Comparison of ENCODE assay signal across 14 mouse cellular contexts in genomic region chr1:187077352-187077751, GRCm38 (mm10).
A peak's percentile ranks its signal among the peaks of the same experiment; 100 is the strongest.
DNase-seq lines count a peak whose midpoint lies in the region; ATAC-seq and TF ChIP-seq lines count a peak whose summit lies in the region.
"Had no signal": no experiment of that assay in that cellular context is flagged by ENCODE, and none has a peak within 500 bp of the region (broad histone marks: within the 10 kb centered on the region; RNA-seq: fewer than 3 reads in every experiment).

No protein-coding gene starts in this region.

- peak overlapping the region; percentile 62; the same call in 1 of the 2 replicates for H3K27ac ChIP-seq in forebrain, embryonic 10.5 days
- H3K27ac ChIP-seq in forebrain, postnatal 0 days (ENCODE audit: low read depth, low read length), result no peak overlapping the region
- no peak overlapping the region for H3K27ac ChIP-seq in midbrain, embryonic 12.5 days (replicated peaks)
- H3K27ac ChIP-seq in midbrain, embryonic 15.5 days, result no peak overlapping the region
- H3K27ac ChIP-seq in hindbrain, postnatal 0 days, result no peak overlapping the region
- H3K27ac ChIP-seq: heart, embryonic 15.5 days had no signal

- WGBS in forebrain, embryonic 10.5 days, result 41% methylated on average over 9 of the region's 9 CpGs
- 22% methylated on average over 9 of the region's 9 CpGs for WGBS in forebrain, postnatal 0 days
- WGBS in midbrain, embryonic 12.5 days, result 48% methylated on average over 9 of the region's 9 CpGs
- WGBS in midbrain, embryonic 15.5 days, result 49% methylated on average over 9 of the region's 9 CpGs
- 32% methylated on average over 9 of the region's 9 CpGs for WGBS in hindbrain, postnatal 0 days

- TF ChIP-seq CTCF in forebrain, postnatal 0 days (IDR thresholded peaks at IDR 0.05; ENCODE audit: low read depth), result no peak
- TF ChIP-seq CTCF in hindbrain, postnatal 0 days (IDR thresholded peaks at IDR 0.05; ENCODE audit: low read depth), result no peak

- H3K9ac ChIP-seq in forebrain, postnatal 0 days, result no peak overlapping the region
- H3K9ac ChIP-seq in midbrain, embryonic 12.5 days (replicated peaks), result no peak overlapping the region
- no peak overlapping the region for H3K9ac ChIP-seq in midbrain, embryonic 15.5 days
- H3K9ac ChIP-seq in hindbrain, postnatal 0 days (replicated peaks; ENCODE audit: low read length), result no peak overlapping the region
- H3K9ac ChIP-seq: heart, embryonic 15.5 days had no signal

- no peak overlapping the region for H3K4me2 ChIP-seq in forebrain, postnatal 0 days (ENCODE audit: low read depth)
- no peak overlapping the region for H3K4me2 ChIP-seq in midbrain, embryonic 12.5 days (replicated peaks)
- no peak overlapping the region for H3K4me2 ChIP-seq in midbrain, embryonic 15.5 days
- no peak overlapping the region for H3K4me2 ChIP-seq in hindbrain, postnatal 0 days (ENCODE audit: low read depth, low read length)
- H3K4me2 ChIP-seq: heart, embryonic 15.5 days had no signal

- H3K9me3 ChIP-seq in forebrain, embryonic 10.5 days, result peaks cover 5% of the 10 kb centered on the region
- no peaks in the 10 kb centered on the region for H3K9me3 ChIP-seq in forebrain, postnatal 0 days (ENCODE audit: low read length)
- H3K9me3 ChIP-seq in midbrain, embryonic 12.5 days, result no peaks in the 10 kb centered on the region
- H3K9me3 ChIP-seq in midbrain, embryonic 15.5 days, result no peaks in the 10 kb centered on the region
- H3K9me3 ChIP-seq in hindbrain, postnatal 0 days (ENCODE audit: low read length), result no peaks in the 10 kb centered on the region
- H3K9me3 ChIP-seq: heart, embryonic 15.5 days had no signal

- no peaks in the 10 kb centered on the region for H3K27me3 ChIP-seq in forebrain, embryonic 10.5 days (ENCODE audit: poor library complexity, severe bottlenecking)
- no peaks in the 10 kb centered on the region for H3K27me3 ChIP-seq in forebrain, postnatal 0 days (ENCODE audit: insufficient read depth, low read length)
- no peaks in the 10 kb centered on the region for H3K27me3 ChIP-seq in midbrain, embryonic 12.5 days
- H3K27me3 ChIP-seq in midbrain, embryonic 15.5 days (replicated peaks), result no peaks in the 10 kb centered on the region
- no peaks in the 10 kb centered on the region for H3K27me3 ChIP-seq in hindbrain, postnatal 0 days (ENCODE audit: insufficient read depth, low read length)
- H3K27me3 ChIP-seq: heart, embryonic 15.5 days had no signal

- no peaks in the 10 kb centered on the region for H3K36me3 ChIP-seq in forebrain, embryonic 10.5 days (replicated peaks)
- no peaks in the 10 kb centered on the region for H3K36me3 ChIP-seq in forebrain, postnatal 0 days (ENCODE audit: insufficient read depth)
- no peaks in the 10 kb centered on the region for H3K36me3 ChIP-seq in midbrain, embryonic 12.5 days
- H3K36me3 ChIP-seq in midbrain, embryonic 15.5 days (replicated peaks), result no peaks in the 10 kb centered on the region
- no peaks in the 10 kb centered on the region for H3K36me3 ChIP-seq in hindbrain, postnatal 0 days (ENCODE audit: insufficient read depth, low read length)
- H3K36me3 ChIP-seq: heart, embryonic 15.5 days had no signal

- H3K4me1 ChIP-seq in forebrain, embryonic 10.5 days, result peaks cover 25% of the 10 kb centered on the region
- no peaks in the 10 kb centered on the region for H3K4me1 ChIP-seq in forebrain, postnatal 0 days (ENCODE audit: insufficient read depth)
- peaks cover 11% of the 10 kb centered on the region; the same call in 1 of the 2 replicates for H3K4me1 ChIP-seq in midbrain, embryonic 12.5 days
- 0 out of 2 replicates have a peak, but pooled peaks cover 6% of the 10 kb centered on the region for H3K4me1 ChIP-seq in midbrain, embryonic 15.5 days
- H3K4me1 ChIP-seq in hindbrain, postnatal 0 days (ENCODE audit: insufficient read depth, low read length), result no peaks in the 10 kb centered on the region
- H3K4me1 ChIP-seq: heart, embryonic 15.5 days had no signal

- H3K4me3 ChIP-seq in forebrain, embryonic 10.5 days, result no peak overlapping the region
- H3K4me3 ChIP-seq in forebrain, postnatal 0 days (ENCODE audit: low read depth, low read length), result no peak overlapping the region
- no peak overlapping the region for H3K4me3 ChIP-seq in midbrain, embryonic 12.5 days
- no peak overlapping the region for H3K4me3 ChIP-seq in midbrain, embryonic 15.5 days
- no peak overlapping the region for H3K4me3 ChIP-seq in hindbrain, postnatal 0 days (ENCODE audit: low read length)
- H3K4me3 ChIP-seq: erythroblast, embryonic 14.5 days; heart, embryonic 15.5 days had no signal

- DNase-seq in forebrain, embryonic 10.5 days (ENCODE audit: extremely low spot score, low spot score), result no peak
- no peak for DNase-seq in forebrain, postnatal 0 days
- DNase-seq in hindbrain, postnatal 0 days (ENCODE audit: low spot score), result peak; percentile 69
- DNase-seq in retina, postnatal 1 day, result peak; percentile 92
- DNase-seq in urinary bladder, postnatal 25 days (ENCODE audit: low spot score), result no peak
- DNase-seq in kidney, postnatal 10 days, result no peak
- DNase-seq: cerebellum, adult 11 months; heart, adult 18-20 months; kidney, adult 9 months; lung, adult 2 months had no signal

- ATAC-seq in forebrain, postnatal 0 days, result no peak
- ATAC-seq in midbrain, embryonic 12.5 days (ENCODE audit: low FRiP score, low read depth), result 0 out of 2 replicates have a peak, but pooled peaks have one; percentile 65
- ATAC-seq in midbrain, embryonic 15.5 days (replicated peaks), result no peak
- ATAC-seq in hindbrain, postnatal 0 days, result peak; percentile 67; the same call in 1 of the 2 replicates

Comparison
In these comparisons a context has a peak if more than half of its experiments do, and no peak if none do; other contexts are left out.
1. ATAC-seq: peak in midbrain, embryonic 12.5 days (single experiment) and hindbrain, postnatal 0 days (single experiment); none in forebrain, postnatal 0 days (single experiment) and midbrain, embryonic 15.5 days (single experiment).
2. DNase-seq: peak in hindbrain, postnatal 0 days (single experiment) and retina, postnatal 1 day (single experiment); none in forebrain, embryonic 10.5 days (single experiment), forebrain, postnatal 0 days (single experiment), urinary bladder, postnatal 25 days (single experiment) and kidney, postnatal 10 days (single experiment).